Mouse (Mus musculus): ENCODE data around the gene Slc28a1. TPM values are rescaled to one million over a fixed set of nuclear protein-coding genes. Genes with fewer than 3 reads are reported as not detected.
"Not testable (repeated sequence)": the region's sequence is repeated elsewhere in the genome, so short reads cannot be mapped to it uniquely, and the experiment has no call there.

Gene Slc28a1
- polyA plus RNA-seq, 1 experiment from 2014 or later = 9.1 TPM

DNA sequence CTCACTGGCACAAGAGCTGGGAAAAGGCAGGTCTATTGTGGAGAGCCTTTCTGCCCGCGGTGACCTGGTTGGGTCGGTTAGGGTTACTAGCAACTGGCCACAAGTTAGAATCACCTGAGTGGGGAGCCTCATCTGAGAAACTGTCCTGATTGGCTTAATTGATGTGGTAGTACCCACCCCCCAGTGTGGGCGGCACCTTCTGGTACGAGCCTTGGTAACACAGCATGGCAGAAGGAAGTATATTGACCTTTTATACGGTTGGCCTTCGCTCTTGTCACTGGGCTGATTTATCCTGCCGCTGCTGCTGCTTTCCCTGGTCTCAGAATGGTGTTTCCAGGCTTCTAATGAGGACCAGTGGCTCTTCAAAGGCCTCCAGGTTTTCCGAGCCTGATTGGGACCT is 74.6 kb downstream of the Slc28a1 start:
- WGBS = 63% methylated on average over 9 of the region's 9 CpGs
- Histone ChIP-seq H3K4me1 (ENCODE audit: control insufficient read depth, insufficient read depth, low read length) (no peaks in the 10 kb centered on the region), H3K27me3 (replicated peaks; ENCODE audit: control insufficient read depth, insufficient read depth, low read length) (no peaks in the 10 kb centered on the region), H3K9me3 (ENCODE audit: control insufficient read depth, low read length) (no peaks in the 10 kb centered on the region), H3K4me2 (ENCODE audit: low read depth, low read length) (no peak overlapping the region), H3K4me3 (ENCODE audit: low read length) (no peak overlapping the region), H3K9ac (ENCODE audit: low read depth, low read length) (no peak overlapping the region), H3K36me3 (ENCODE audit: control insufficient read depth, insufficient read depth, low read length) (no peaks in the 10 kb centered on the region), H3K27ac (ENCODE audit: low read length) (no peak overlapping the region)
- no peak for ATAC-seq

DNA sequence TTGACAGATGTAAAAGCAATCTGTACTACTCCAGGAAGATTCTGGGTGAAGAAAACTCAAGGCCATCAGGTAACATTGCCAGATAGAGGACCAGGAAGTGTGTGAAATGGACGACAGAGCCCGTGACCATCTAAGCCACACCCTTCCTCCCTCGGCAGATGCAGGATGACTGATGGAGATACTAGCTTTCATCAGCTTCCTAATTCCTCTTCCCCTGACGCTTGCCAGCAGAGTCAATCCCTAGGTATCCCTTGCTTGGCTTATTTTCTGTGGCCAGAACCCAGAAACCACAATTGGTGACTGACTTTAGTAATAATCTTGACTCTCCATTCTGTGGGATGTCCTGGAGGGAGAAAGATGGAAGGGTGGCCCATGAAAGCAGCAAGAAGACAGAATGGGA is 80.9 kb downstream of the Slc28a1 start:
- Histone ChIP-seq H3K36me3 (ENCODE audit: control insufficient read depth, insufficient read depth, low read length) (no peaks in the 10 kb centered on the region), H3K4me2 (ENCODE audit: low read depth, low read length) (no peak overlapping the region), H3K27me3 (replicated peaks; ENCODE audit: control insufficient read depth, insufficient read depth, low read length) (no peaks in the 10 kb centered on the region), H3K9me3 (ENCODE audit: control insufficient read depth, low read length) (no peaks in the 10 kb centered on the region), H3K27ac (ENCODE audit: low read length) (no peak overlapping the region), H3K4me3 (ENCODE audit: low read length) (no peak overlapping the region), H3K4me1 (ENCODE audit: control insufficient read depth, insufficient read depth, low read length) (0 out of 2 replicates have a peak, but pooled peaks cover 3% of the 10 kb centered on the region), H3K9ac (ENCODE audit: low read depth, low read length) (no peak overlapping the region)
- ATAC-seq = no peak
- WGBS = 46% methylated on average over 4 of the region's 4 CpGs

- Histone ChIP-seq H3K4me2 (ENCODE audit: low read depth, low read length) (no peak overlapping the region), H3K9ac (ENCODE audit: low read depth, low read length) (no peak overlapping the region), H3K36me3 (ENCODE audit: control insufficient read depth, insufficient read depth, low read length) (no peaks in the 10 kb centered on the region), H3K9me3 (ENCODE audit: control insufficient read depth, low read length) (no peaks in the 10 kb centered on the region), H3K27ac (ENCODE audit: low read length) (no peak overlapping the region), H3K27me3 (replicated peaks; ENCODE audit: control insufficient read depth, insufficient read depth, low read length) (no peaks in the 10 kb centered on the region), H3K4me1 (ENCODE audit: control insufficient read depth, insufficient read depth, low read length) (0 out of 2 replicates have a peak, but pooled peaks cover 3% of the 10 kb centered on the region), H3K4me3 (ENCODE audit: low read length) (no peak overlapping the region)
- no peak for ATAC-seq
- 37% methylated on average over 3 of the region's 3 CpGs for WGBS
These were observed 82.2 kb downstream of the Slc28a1 start for GRCm38 (mm10) chr7:81196796-81197195.

DNA sequence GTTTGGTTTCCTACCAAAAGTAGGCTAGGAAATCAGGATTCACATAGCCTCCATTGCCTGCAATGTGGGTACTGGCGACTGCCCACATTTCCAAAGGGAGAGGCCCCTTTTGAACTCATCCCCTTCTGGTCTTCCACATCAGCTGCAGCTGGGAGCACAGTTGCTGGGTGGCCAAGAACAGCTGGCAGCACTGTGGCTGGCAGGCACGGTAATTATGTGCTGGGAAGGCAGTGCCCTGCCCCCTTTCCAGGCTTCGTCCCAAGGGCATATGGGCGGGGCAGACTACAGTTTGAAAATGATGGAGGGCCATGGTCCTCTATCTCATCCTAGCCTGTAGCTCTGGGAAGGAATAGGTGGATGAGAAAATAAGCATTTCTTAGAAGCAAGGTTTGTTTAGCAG is 83.9 kb downstream of the Slc28a1 start:
- Histone ChIP-seq H3K9ac (ENCODE audit: low read depth, low read length) (no peak overlapping the region), H3K9me3 (ENCODE audit: control insufficient read depth, low read length) (no peaks in the 10 kb centered on the region), H3K27me3 (replicated peaks; ENCODE audit: control insufficient read depth, insufficient read depth, low read length) (no peaks in the 10 kb centered on the region), H3K36me3 (ENCODE audit: control insufficient read depth, insufficient read depth, low read length) (no peaks in the 10 kb centered on the region), H3K27ac (ENCODE audit: low read length) (no peak overlapping the region), H3K4me3 (ENCODE audit: low read length) (no peak overlapping the region), H3K4me2 (ENCODE audit: low read depth, low read length) (no peak overlapping the region), H3K4me1 (ENCODE audit: control insufficient read depth, insufficient read depth, low read length) (0 out of 2 replicates have a peak, but pooled peaks cover 3% of the 10 kb centered on the region)
- 38% methylated on average over 4 of the region's 4 CpGs for WGBS
- ATAC-seq = no peak; the same call in 1 of the 2 replicates

- 59% methylated on average over 5 of the region's 5 CpGs for WGBS
- no peak overlapping the region for H3K9ac ChIP-seq (ENCODE audit: low read depth, low read length)
- no peak overlapping the region for H3K4me2 ChIP-seq (ENCODE audit: low read depth, low read length)
These were observed 84.5 kb downstream of the Slc28a1 start for GRCm38 (mm10) chr7:81199109-81199508.

DNA sequence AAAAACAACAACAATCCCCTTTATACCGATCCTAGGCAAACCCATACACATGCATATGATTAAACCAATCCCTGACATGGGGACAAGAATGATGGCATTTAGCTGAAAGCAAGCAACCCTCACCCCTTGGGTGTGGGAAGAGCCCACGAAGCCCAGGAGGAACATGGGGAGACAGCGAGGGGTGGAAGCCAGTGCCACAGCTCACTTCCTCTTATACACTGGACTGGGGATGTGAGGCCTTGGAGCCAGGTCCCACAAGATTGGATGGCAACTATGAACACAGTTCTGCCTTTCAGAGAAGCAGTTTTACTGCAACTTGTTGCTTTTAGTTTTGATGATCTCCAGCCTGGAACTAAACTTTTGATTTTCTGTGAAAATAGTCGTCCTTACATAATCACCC is 85.2 kb downstream of the Slc28a1 start:
- no peak for ATAC-seq

More at GRCm38 (mm10) chr7:81199109-81199508, 84.5 kb downstream of the Slc28a1 start:
- 0 out of 2 replicates have a peak, but pooled peaks cover 3% of the 10 kb centered on the region for H3K4me1 ChIP-seq (ENCODE audit: control insufficient read depth, insufficient read depth, low read length)
- no peaks in the 10 kb centered on the region for H3K36me3 ChIP-seq (ENCODE audit: control insufficient read depth, insufficient read depth, low read length)
- no peaks in the 10 kb centered on the region for H3K9me3 ChIP-seq (ENCODE audit: control insufficient read depth, low read length)
- no peak for ATAC-seq
- no peaks in the 10 kb centered on the region for H3K27me3 ChIP-seq (replicated peaks; ENCODE audit: control insufficient read depth, insufficient read depth, low read length)
- H3K27ac ChIP-seq (ENCODE audit: low read length) = no peak overlapping the region
- H3K4me3 ChIP-seq (ENCODE audit: low read length) = no peak overlapping the region

GRCm38 (mm10) chr7:81202389-81202788 is 87.8 kb downstream of the Slc28a1 start:
- ATAC-seq = no peak
- Histone ChIP-seq H3K4me2 (ENCODE audit: low read depth, low read length) (no peak overlapping the region), H3K27ac (ENCODE audit: low read length) (no peak overlapping the region), H3K36me3 (ENCODE audit: control insufficient read depth, insufficient read depth, low read length) (no peaks in the 10 kb centered on the region), H3K27me3 (replicated peaks; ENCODE audit: control insufficient read depth, insufficient read depth, low read length) (no peaks in the 10 kb centered on the region), H3K9ac (ENCODE audit: low read depth, low read length) (no peak overlapping the region), H3K4me1 (ENCODE audit: control insufficient read depth, insufficient read depth, low read length) (0 out of 2 replicates have a peak, but pooled peaks cover 3% of the 10 kb centered on the region), H3K4me3 (ENCODE audit: low read length) (no peak overlapping the region), H3K9me3 (ENCODE audit: control insufficient read depth, low read length) (no peaks in the 10 kb centered on the region)
- WGBS = 60% methylated on average over 5 of the region's 5 CpGs

More for the DNA sequence above, 85.2 kb downstream of the Slc28a1 start:
- H3K4me1 ChIP-seq (ENCODE audit: control insufficient read depth, insufficient read depth, low read length) = 0 out of 2 replicates have a peak, but pooled peaks cover 3% of the 10 kb centered on the region
- no peaks in the 10 kb centered on the region for H3K9me3 ChIP-seq (ENCODE audit: control insufficient read depth, low read length)
- WGBS = 64% methylated on average over 4 of the region's 4 CpGs
- no peak overlapping the region for H3K4me3 ChIP-seq (ENCODE audit: low read length)
- no peak overlapping the region for H3K4me2 ChIP-seq (ENCODE audit: low read depth, low read length)
- no peaks in the 10 kb centered on the region for H3K27me3 ChIP-seq (replicated peaks; ENCODE audit: control insufficient read depth, insufficient read depth, low read length)
- no peak overlapping the region for H3K27ac ChIP-seq (ENCODE audit: low read length)
- no peaks in the 10 kb centered on the region for H3K36me3 ChIP-seq (ENCODE audit: control insufficient read depth, insufficient read depth, low read length)
- no peak overlapping the region for H3K9ac ChIP-seq (ENCODE audit: low read depth, low read length)

DNA sequence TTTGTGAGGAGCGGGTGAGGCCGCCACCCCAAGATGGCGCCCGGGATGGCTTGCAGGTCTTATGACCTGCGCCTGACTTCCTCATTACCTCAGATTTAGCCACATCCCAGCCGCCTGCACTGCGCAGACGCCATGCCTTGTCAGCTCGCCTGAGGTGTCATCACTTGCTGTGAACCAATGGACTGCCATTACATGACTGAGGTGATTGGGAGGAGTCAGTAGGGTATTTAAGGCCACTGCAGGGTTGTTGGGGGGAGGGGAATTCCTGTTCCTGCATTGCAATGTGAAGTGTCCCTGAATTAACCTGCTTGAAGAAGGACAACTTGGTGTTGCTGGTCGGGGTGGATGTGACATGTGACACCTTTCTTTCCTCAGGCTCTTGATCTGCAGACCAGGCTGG is 89.0 kb downstream of the Slc28a1 start:
- WGBS = 90% methylated on average over 10 of the region's 10 CpGs
- ATAC-seq; H3K9me3 ChIP-seq (ENCODE audit: control insufficient read depth, low read length); H3K9ac ChIP-seq (ENCODE audit: low read depth, low read length); H3K27ac ChIP-seq (ENCODE audit: low read length); H3K4me2 ChIP-seq (ENCODE audit: low read depth, low read length); H3K4me3 ChIP-seq (ENCODE audit: low read length); H3K4me1 ChIP-seq (ENCODE audit: control insufficient read depth, insufficient read depth, low read length); H3K27me3 ChIP-seq (replicated peaks; ENCODE audit: control insufficient read depth, insufficient read depth, low read length); H3K36me3 ChIP-seq (ENCODE audit: control insufficient read depth, insufficient read depth, low read length): not testable (repeated sequence)

DNA sequence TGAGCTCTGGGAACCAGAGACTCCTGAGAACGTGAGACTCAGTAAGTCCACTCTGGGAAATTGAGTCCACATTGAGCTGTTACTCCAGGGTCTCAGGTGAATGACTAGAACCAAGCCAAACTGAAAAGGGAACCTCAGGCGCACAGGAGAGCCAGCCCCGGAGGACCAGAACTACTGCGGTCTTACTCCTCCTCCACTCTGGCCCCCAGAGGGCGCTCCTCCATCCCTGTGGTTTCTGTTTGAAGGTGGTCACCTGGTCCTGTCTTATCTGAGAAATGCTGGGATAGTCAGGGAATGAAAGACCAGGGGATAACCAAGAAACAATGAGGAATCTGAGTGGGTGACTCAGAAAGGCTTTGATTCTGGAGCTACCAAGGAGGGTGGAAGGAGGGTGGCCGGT is 94.3 kb downstream of the Slc28a1 start:
- Histone ChIP-seq H3K9me3 (ENCODE audit: control insufficient read depth, low read length) (no peaks in the 10 kb centered on the region), H3K27me3 (replicated peaks; ENCODE audit: control insufficient read depth, insufficient read depth, low read length) (peaks cover 18% of the 10 kb centered on the region), H3K9ac (ENCODE audit: low read depth, low read length) (no peak overlapping the region), H3K4me2 (ENCODE audit: low read depth, low read length) (no peak overlapping the region), H3K36me3 (ENCODE audit: control insufficient read depth, insufficient read depth, low read length) (no peaks in the 10 kb centered on the region), H3K4me3 (ENCODE audit: low read length) (no peak overlapping the region), H3K4me1 (ENCODE audit: control insufficient read depth, insufficient read depth, low read length) (peaks cover 16% of the 10 kb centered on the region), H3K27ac (ENCODE audit: low read length) (no peak overlapping the region)
- no peak for ATAC-seq
- 20% methylated on average over 6 of the region's 6 CpGs for WGBS
